Mouse (Mus musculus) CD4-positive, CD25-positive, alpha-beta regulatory T cell, adult 2 months (primary cell): ENCODE measurements around the gene Inafm1.
A peak's percentile ranks its signal among the peaks of the same experiment; 100 is the strongest.
"Not testable (repeated sequence)": the region's sequence is repeated elsewhere in the genome, so short reads cannot be mapped to it uniquely, and the experiment has no call there.

Experiments used
- DNase-seq: peaks from one replicate; pipeline ENCODE4 v3.0.0-alpha.2; 2012; ENCODE audit warnings: low read depth, low spot score

Inafm1 gene

GRCm38 (mm10) chr7:16273081-16273765 is at the start of gene Inafm1:
Inafm1 (minus strand) TSS chr7:16273617.
- DNase-seq = peak; percentile 96

GRCm38 (mm10) chr7:16320479-16320878 is 47.1 kb upstream of the Inafm1 start:
- DNase-seq = no peak

- DNase-seq = no peak
Observed at GRCm38 (mm10) chr7:16319216-16319615, 45.8 kb upstream of the Inafm1 start.

- no peak for DNase-seq
Observed at GRCm38 (mm10) chr7:16317094-16317493, 43.7 kb upstream of the Inafm1 start.

GRCm38 (mm10) chr7:16315222-16315759 is 41.9 kb upstream of the Inafm1 start:
- DNase-seq = no peak

GRCm38 (mm10) chr7:16314221-16314775 is 40.9 kb upstream of the Inafm1 start:
- DNase-seq = no peak

GRCm38 (mm10) chr7:16313481-16314220 is 40.2 kb upstream of the Inafm1 start:
- DNase-seq = peak; percentile 89

GRCm38 (mm10) chr7:16312672-16313311 is 39.4 kb upstream of the Inafm1 start:
- peak; percentile 71 for DNase-seq

GRCm38 (mm10) chr7:16312011-16312671 is 38.7 kb upstream of the Inafm1 start:
- peak; percentile 44 for DNase-seq

- peak; percentile 75 for DNase-seq
Observed at GRCm38 (mm10) chr7:16311453-16312004, 38.1 kb upstream of the Inafm1 start.

GRCm38 (mm10) chr7:16310521-16311452 is 37.4 kb upstream of the Inafm1 start:
- DNase-seq = peak; percentile 80

GRCm38 (mm10) chr7:16310020-16310520 is 36.7 kb upstream of the Inafm1 start:
- DNase-seq = peak; percentile 95

- DNase-seq = peak; percentile 94
Observed at GRCm38 (mm10) chr7:16309318-16310019, 36.1 kb upstream of the Inafm1 start.

GRCm38 (mm10) chr7:16308555-16309317 is 35.3 kb upstream of the Inafm1 start:
- peak; percentile 40 for DNase-seq

- DNase-seq = not testable (repeated sequence)
Observed at GRCm38 (mm10) chr7:16308093-16308492, 34.7 kb upstream of the Inafm1 start, which contains the start of gene Bbc3. Bbc3 (plus strand) TSS chr7:16308393.

GRCm38 (mm10) chr7:16307141-16307540 is 33.7 kb upstream of the Inafm1 start:
- not testable (repeated sequence) for DNase-seq

- DNase-seq = peak; percentile 87
Observed at GRCm38 (mm10) chr7:16299419-16300035, 26.1 kb upstream of the Inafm1 start.

GRCm38 (mm10) chr7:16298927-16299326 is 25.5 kb upstream of the Inafm1 start:
- no peak for DNase-seq
